Comparison of ENCODE assay signal across 7 mouse cellular contexts in genomic region chr14:115600259-115601029, GRCm38 (mm10).
A peak's percentile ranks its signal among the peaks of the same experiment; 100 is the strongest.
DNase-seq lines count a peak whose midpoint lies in the region; ATAC-seq and TF ChIP-seq lines count a peak whose summit lies in the region.

No protein-coding gene starts in this region.

- in situ Hi-C loops in Patski (cut with MboI; ENCODE audit: low pct_unique_long_range_greater_than_20kb), result no loop called here

- no peak overlapping the region for H3K9ac ChIP-seq in midbrain, embryonic 14.5 days (replicated peaks; ENCODE audit: low read length)

- POLR2A ChIA-PET in Patski (lab: Charles Lee), result no interaction called here

- intact Hi-C loops in left cerebral cortex, postnatal 14 days (cut with DNase I), result no loop called here
- intact Hi-C loops in left cerebral cortex, postnatal 36 days (cut with DNase I), result no loop called here

- TF ChIP-seq CTCF in Patski (IDR thresholded peaks at IDR 0.05), result peak; percentile 24

- H3K27me3 ChIP-seq in Patski, result no peaks in the 10 kb centered on the region
- no peaks in the 10 kb centered on the region for H3K27me3 ChIP-seq in embryonic facial prominence, embryonic 10.5 days (replicated peaks; ENCODE audit: low read depth, poor library complexity, severe bottlenecking)
- H3K27me3 ChIP-seq in midbrain, embryonic 14.5 days (ENCODE audit: control insufficient read depth, insufficient read depth, low read length), result no peaks in the 10 kb centered on the region

- H3K4me2 ChIP-seq in midbrain, embryonic 14.5 days (ENCODE audit: low read length), result no peak overlapping the region

- no peak overlapping the region for H3K4me3 ChIP-seq in embryonic facial prominence, embryonic 10.5 days
- no peak overlapping the region for H3K4me3 ChIP-seq in midbrain, embryonic 14.5 days (replicated peaks; ENCODE audit: low read depth, low read length)

- 70% methylated on average over 8 of the region's 8 CpGs for WGBS in embryonic facial prominence, embryonic 10.5 days
- WGBS in midbrain, embryonic 14.5 days, result 79% methylated on average over 8 of the region's 8 CpGs

- CTCF ChIA-PET in Patski (lab: Charles Lee), result interaction anchor here (1.0 kb wide), 1 partner anchor 9 kb away, joined by 3 read pairs; no protein-coding TSS in a partner anchor

- peak; percentile 9 to 27 for DNase-seq in left cerebral cortex, postnatal 14 days (ENCODE audit: low spot score in 2 of 2)
- no peak for DNase-seq in left cerebral cortex, postnatal 36 days (ENCODE audit: low spot score in 2 of 2)
- no peak for DNase-seq in Patski (ENCODE audit: low read depth, low spot score)
- peak; percentile 9 for DNase-seq in embryonic facial prominence, embryonic 10.5 days (ENCODE audit: low spot score)
- DNase-seq in midbrain, embryonic 14.5 days, result peak; percentile 78
- no peak for DNase-seq in spleen, adult 12 weeks (ENCODE audit: low spot score)
- DNase-seq in thymus, postnatal 25 days, result no peak

- ATAC-seq in Patski, result no peak
- peak; percentile 55; the same call in 1 of the 2 replicates for ATAC-seq in midbrain, embryonic 14.5 days (ENCODE audit: low FRiP score, low TSS enrichment)

- H3K27ac ChIP-seq in embryonic facial prominence, embryonic 10.5 days (replicated peaks), result no peak overlapping the region
- no peak overlapping the region for H3K27ac ChIP-seq in midbrain, embryonic 14.5 days (replicated peaks; ENCODE audit: low read depth, low read length)

- no peaks in the 10 kb centered on the region for H3K9me3 ChIP-seq in embryonic facial prominence, embryonic 10.5 days
- no peaks in the 10 kb centered on the region for H3K9me3 ChIP-seq in midbrain, embryonic 14.5 days (ENCODE audit: control insufficient read depth, low read length)

- H3K36me3 ChIP-seq in embryonic facial prominence, embryonic 10.5 days (replicated peaks), result no peaks in the 10 kb centered on the region
- no peaks in the 10 kb centered on the region for H3K36me3 ChIP-seq in midbrain, embryonic 14.5 days (ENCODE audit: control insufficient read depth, insufficient read depth, low read length)

- no peaks in the 10 kb centered on the region for H3K4me1 ChIP-seq in embryonic facial prominence, embryonic 10.5 days
- no peaks in the 10 kb centered on the region for H3K4me1 ChIP-seq in midbrain, embryonic 14.5 days (ENCODE audit: control insufficient read depth, insufficient read depth, low read length)

Comparison
In these comparisons a context has a peak if more than half of its experiments do, and no peak if none do; other contexts are left out.
1. DNase-seq: peak in left cerebral cortex, postnatal 14 days (2 of 2), embryonic facial prominence, embryonic 10.5 days (single experiment) and midbrain, embryonic 14.5 days (single experiment); none in left cerebral cortex, postnatal 36 days (0 of 2), Patski (single experiment), spleen, adult 12 weeks (single experiment) and thymus, postnatal 25 days (single experiment).